Mouse (Mus musculus) forebrain, embryonic 11.5 days (tissue): ENCODE measurements around the gene Ccdc85c. TPM values are rescaled to one million over a fixed set of nuclear protein-coding genes. Genes with fewer than 3 reads are reported as not detected.

Experiments
- ATAC-seq: fragments of 200-750 bp; cut with Nextera tagmentation; replicated peaks from 2 replicates; pipeline ENCODE4 v1.8.0; 2017; ENCODE audit warnings: moderate TSS enrichment; ENCODE audit not compliant: low FRiP score
- DNase-seq: peaks from one replicate; pipeline ENCODE4 v3.0.0-alpha.2; 2017; ENCODE audit warnings: low spot score
- H3K27ac ChIP-seq: fragments of 300-500 bp; sonication (generic); 2 replicates; pipeline ENCODE4 v1.5.1; 2014; ENCODE audit warnings: low read depth, low read length
- H3K27me3 ChIP-seq: fragments of 300-500 bp; sonication (generic); 2 replicates; pipeline ENCODE4 v1.6.1; 2014; ENCODE audit warnings: mild to moderate bottlenecking, low read length, mixed read lengths; ENCODE audit not compliant: control insufficient read depth, insufficient read depth
- H3K36me3 ChIP-seq: fragments of 300-500 bp; sonication (generic); 2 replicates; pipeline ENCODE4 v1.6.1; 2014; ENCODE audit warnings: mild to moderate bottlenecking, low read length, moderate library complexity, mixed read lengths; ENCODE audit not compliant: control insufficient read depth, insufficient read depth
- H3K4me1 ChIP-seq: fragments of 300-500 bp; sonication (generic); replicated peaks from 2 replicates; pipeline ENCODE4 v1.6.1; 2014; ENCODE audit warnings: low read length, mixed read lengths; ENCODE audit not compliant: control insufficient read depth, insufficient read depth
- H3K4me2 ChIP-seq: fragments of 300-500 bp; sonication (generic); 2 replicates; pipeline ENCODE4 v1.6.1; 2014; ENCODE audit warnings: low read depth, mild to moderate bottlenecking, low read length, moderate library complexity, mixed read lengths; ENCODE audit not compliant: severe bottlenecking
- H3K4me3 ChIP-seq: fragments of 300-500 bp; sonication (generic); 2 replicates; pipeline ENCODE4 v1.5.1; 2014; ENCODE audit warnings: low read depth, low read length
- H3K9ac ChIP-seq: fragments of 300-500 bp; sonication (generic); 2 replicates; pipeline ENCODE4 v1.6.1; 2014; ENCODE audit warnings: low read length
- H3K9me3 ChIP-seq: fragments of 300-500 bp; sonication (generic); 2 replicates; pipeline ENCODE4 v1.6.1; 2016; ENCODE audit warnings: low read length, mixed read lengths; ENCODE audit not compliant: control insufficient read depth
- WGBS: fragments of 180-500 bp; shearing (Covaris S2); extraction: QIAGEN DNeasy Blood & Tissue Kit; methylation state at CpG from one replicate; pipeline ENCODE4 v1.1.7; 2014; 5-methylcytosine and 5-hydroxymethylcytosine counted together
- polyA plus RNA-seq: library from polyadenylated mRNA; unstranded; fragments of >200 nt; fragmentation: Nextera tagmentation; extraction: Ambion mirVana; gene quantifications from 2 replicates; pipeline ENCODE4 v1.2.1, GENCODE M21; 2014

Gene Ccdc85c
- polyA plus RNA-seq, 1 experiment from 2014 or later = 18.8 TPM

GRCm38 (mm10) chr12:108287011-108287410 is 11.8 kb upstream of the Ccdc85c start:
- Histone ChIP-seq H3K9me3 (no peaks in the 10 kb centered on the region), H3K4me3 (no peak overlapping the region), H3K9ac (no peak overlapping the region), H3K4me2 (no peak overlapping the region), H3K27ac (no peak overlapping the region), H3K36me3 (no peaks in the 10 kb centered on the region), H3K4me1 (peaks cover 11% of the 10 kb centered on the region), H3K27me3 (no peaks in the 10 kb centered on the region; the same call in 1 of the 2 replicates)
- DNase-seq (no peak), ATAC-seq (no peak)
- 96% methylated on average over 8 of the region's 8 CpGs for WGBS

DNA sequence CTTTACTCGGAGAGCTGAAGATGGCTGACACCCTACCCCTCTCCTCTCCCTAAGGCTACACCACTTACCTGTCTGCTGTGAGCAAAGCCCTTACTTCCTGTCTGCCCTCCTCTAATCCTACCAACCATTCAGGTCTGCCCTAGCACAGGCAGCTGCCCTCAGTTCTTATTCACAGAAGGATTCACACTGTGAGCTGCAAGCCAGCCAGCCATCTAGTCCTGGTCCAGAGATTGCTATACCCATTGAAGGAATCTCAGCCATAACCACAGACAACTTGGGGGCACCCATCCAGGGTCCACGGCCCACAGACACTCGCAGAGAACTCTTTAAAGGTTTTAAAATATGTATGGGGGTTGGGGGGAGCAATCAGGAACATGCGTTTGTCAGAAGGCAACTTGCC is 11.2 kb upstream of the Ccdc85c start:
- Histone ChIP-seq H3K9ac (no peak overlapping the region), H3K27me3 (no peaks in the 10 kb centered on the region), H3K9me3 (no peaks in the 10 kb centered on the region), H3K4me3 (no peak overlapping the region), H3K27ac (no peak overlapping the region), H3K4me2 (no peak overlapping the region), H3K36me3 (no peaks in the 10 kb centered on the region), H3K4me1 (peaks cover 11% of the 10 kb centered on the region)
- ATAC-seq = no peak
- 82% methylated on average over 4 of the region's 4 CpGs for WGBS
- DNase-seq = no peak

- peak overlapping the region; percentile 47 for H3K9ac ChIP-seq
- no peaks in the 10 kb centered on the region for H3K27me3 ChIP-seq
- H3K4me3 ChIP-seq = no peak overlapping the region
- ATAC-seq = peak; percentile 45
- no peaks in the 10 kb centered on the region for H3K9me3 ChIP-seq
- H3K4me1 ChIP-seq = peaks cover 11% of the 10 kb centered on the region
- WGBS = 23% methylated on average over 11 of the region's 11 CpGs
- H3K36me3 ChIP-seq = no peaks in the 10 kb centered on the region
- H3K27ac ChIP-seq = peak overlapping the region; percentile 60
- peak overlapping the region; percentile 29; the same call in 1 of the 2 replicates for H3K4me2 ChIP-seq
- peak; percentile 64 for DNase-seq
Measured at GRCm38 (mm10) chr12:108285225-108286011, 10.2 kb upstream of the Ccdc85c start.

- Histone ChIP-seq H3K4me1 (peaks cover 11% of the 10 kb centered on the region), H3K9me3 (no peaks in the 10 kb centered on the region), H3K4me3 (no peak overlapping the region), H3K27me3 (no peaks in the 10 kb centered on the region), H3K27ac (peak overlapping the region; percentile 60), H3K4me2 (peak overlapping the region; percentile 29; the same call in 1 of the 2 replicates), H3K36me3 (no peaks in the 10 kb centered on the region), H3K9ac (peak overlapping the region; percentile 47)
- no peak for DNase-seq
- WGBS = 33% methylated on average over 13 of the region's 14 CpGs
- peak; percentile 58 for ATAC-seq
Measured at GRCm38 (mm10) chr12:108284455-108285224, 9.4 kb upstream of the Ccdc85c start.

DNA sequence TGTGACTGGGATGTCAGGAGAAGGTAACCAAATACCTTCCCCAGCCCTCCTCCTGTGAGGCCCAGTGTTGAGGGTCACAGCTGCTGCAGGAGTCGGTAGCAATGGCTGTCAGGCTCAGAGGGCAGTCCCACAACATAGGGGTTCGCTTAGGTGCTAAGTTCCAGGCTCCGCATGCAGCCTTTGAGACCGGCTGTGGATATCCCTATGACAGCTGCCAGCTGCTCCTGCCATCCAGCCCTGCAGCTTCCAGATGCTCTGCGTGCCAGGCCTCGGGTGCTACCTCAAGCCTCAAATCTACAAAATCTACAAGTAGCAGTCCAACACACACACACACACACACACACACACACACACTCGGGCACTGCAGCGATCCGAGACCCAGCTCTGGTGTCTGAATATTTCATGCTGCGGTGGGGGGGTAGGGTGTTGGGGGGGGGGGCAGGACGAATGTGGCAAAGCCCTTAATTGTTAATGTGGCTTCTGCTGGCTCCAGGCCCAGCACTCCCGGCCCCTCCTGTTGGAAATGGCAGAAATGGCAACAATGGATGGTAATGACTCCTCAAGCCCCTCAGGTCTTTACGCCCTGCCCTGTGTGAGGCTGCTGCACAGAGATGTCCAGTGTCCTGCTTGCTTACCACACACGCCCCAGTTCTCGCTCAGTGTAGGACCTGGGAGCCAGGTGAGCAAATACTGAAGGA is 3.1 kb upstream of the Ccdc85c start:
- Histone ChIP-seq H3K27me3 (no peaks in the 10 kb centered on the region), H3K9ac (no peak overlapping the region), H3K9me3 (no peaks in the 10 kb centered on the region), H3K4me3 (no peak overlapping the region), H3K4me2 (no peak overlapping the region), H3K4me1 (peaks cover 23% of the 10 kb centered on the region), H3K36me3 (no peaks in the 10 kb centered on the region), H3K27ac (no peak overlapping the region)
- ATAC-seq (no peak), DNase-seq (peak; percentile 54)
- 51% methylated on average over 15 of the region's 15 CpGs for WGBS

GRCm38 (mm10) chr12:108277341-108277841 is 2.2 kb upstream of the Ccdc85c start:
- DNase-seq = peak; percentile 75
- H3K36me3 ChIP-seq = no peaks in the 10 kb centered on the region
- H3K27me3 ChIP-seq = no peaks in the 10 kb centered on the region
- H3K4me3 ChIP-seq = peak overlapping the region; percentile 13; the same call in 1 of the 2 replicates
- no peak overlapping the region; the same call in 1 of the 2 replicates for H3K27ac ChIP-seq
- under 1% methylated on average over 12 of the region's 12 CpGs for WGBS
- H3K4me2 ChIP-seq = peak overlapping the region; percentile 99
- ATAC-seq = no peak
- H3K9me3 ChIP-seq = no peaks in the 10 kb centered on the region
- H3K9ac ChIP-seq = peak overlapping the region; percentile 47
- peaks cover 32% of the 10 kb centered on the region for H3K4me1 ChIP-seq

DNA sequence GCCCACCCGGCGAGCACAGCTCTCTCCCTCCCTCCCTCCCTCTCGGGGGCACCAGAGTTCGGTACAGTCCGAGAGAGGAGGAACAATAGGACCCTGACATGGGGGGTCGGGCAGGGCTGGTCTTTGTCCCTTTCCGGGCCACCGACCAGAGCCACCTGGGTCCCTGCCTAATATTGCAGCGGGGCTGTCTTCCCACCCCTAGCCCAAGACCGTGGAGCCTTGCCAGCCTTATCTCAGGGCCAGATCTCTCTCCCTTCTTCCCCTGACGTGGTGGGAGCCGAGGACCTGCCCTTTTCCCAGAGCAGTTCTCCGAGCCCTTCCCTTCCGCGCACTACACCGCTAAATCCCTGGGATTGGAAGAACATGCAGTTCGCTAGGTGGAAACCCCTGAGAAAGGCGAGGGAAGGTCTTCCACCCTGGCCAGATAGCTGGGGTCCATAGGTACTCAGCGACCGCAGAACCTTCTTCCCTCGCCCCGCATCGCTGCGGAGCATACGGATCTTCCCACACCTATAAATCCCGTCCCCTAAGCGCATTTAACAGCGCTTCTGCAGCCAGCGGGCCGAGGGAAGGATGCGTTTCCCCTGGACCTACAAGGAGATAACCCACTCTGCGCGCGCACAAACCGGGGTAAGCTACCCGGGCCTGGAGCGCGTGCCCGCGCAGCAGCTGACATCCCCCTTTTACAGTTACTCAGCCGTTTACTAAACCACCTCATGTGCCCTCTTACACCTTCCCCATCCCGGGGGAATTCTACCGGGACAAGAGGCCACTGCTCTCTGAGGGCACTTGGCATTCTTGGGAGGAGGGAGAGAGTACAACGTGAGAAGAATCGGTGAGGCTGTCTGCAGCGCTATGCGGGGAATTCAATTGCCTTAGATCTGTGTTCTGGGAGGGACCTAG is 946 bp upstream of the Ccdc85c start:
- Histone ChIP-seq H3K27me3 (no peaks in the 10 kb centered on the region), H3K9ac (peak overlapping the region; percentile 85), H3K27ac (peak overlapping the region; percentile 95), H3K4me2 (peak overlapping the region; percentile 99), H3K4me1 (peaks cover 40% of the 10 kb centered on the region), H3K9me3 (no peaks in the 10 kb centered on the region), H3K4me3 (peak overlapping the region; percentile 80), H3K36me3 (no peaks in the 10 kb centered on the region)
- under 1% methylated on average over 44 of the region's 47 CpGs for WGBS
- no peak for ATAC-seq
- peak; percentile 84 for DNase-seq
